9 mouse cellular contexts compared by ENCODE assay signal in the genomic region with DNA sequence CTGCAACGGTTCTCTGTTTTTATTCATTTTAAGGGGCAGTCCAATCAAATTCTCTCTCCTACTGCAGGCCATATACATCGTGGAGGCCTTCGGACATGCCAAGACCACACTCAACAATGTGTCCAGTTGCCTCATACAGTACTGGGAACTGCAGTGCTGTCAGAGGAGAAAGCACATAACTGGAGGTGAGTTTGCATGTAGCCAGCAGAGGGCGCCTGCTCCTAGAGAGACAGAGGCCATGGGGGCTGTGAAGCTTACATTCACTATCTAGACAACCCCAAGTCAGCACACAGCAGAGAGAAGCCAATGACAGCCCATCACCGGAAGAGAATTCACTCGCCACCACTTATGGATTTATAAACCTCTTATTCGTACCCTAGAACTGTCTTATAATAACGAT.
DNase-seq lines count a peak whose midpoint lies in the region; ATAC-seq lines count a peak whose summit lies in the region.
"Had no signal": no experiment of that assay in that cellular context is flagged by ENCODE, and none has a peak within 500 bp of the region (broad histone marks: within the 10 kb centered on the region; RNA-seq: fewer than 3 reads in every experiment).

No protein-coding gene starts in this region.

- H3K4me2 ChIP-seq in forebrain, embryonic 12.5 days: no peak overlapping the region
- no peak overlapping the region for H3K4me2 ChIP-seq in kidney, embryonic 15.5 days
- H3K4me2 ChIP-seq: limb, embryonic 12.5 days had no signal

- 42% methylated on average over 8 of the region's 8 CpGs for WGBS in forebrain, embryonic 12.5 days
- 33% methylated on average over 8 of the region's 8 CpGs for WGBS in kidney, embryonic 15.5 days

- 0 out of 2 replicates have a peak, but pooled peaks have one; percentile 39 for ATAC-seq in forebrain, embryonic 12.5 days (ENCODE audit: low FRiP score)
- ATAC-seq in kidney, embryonic 15.5 days (replicated peaks; ENCODE audit: low FRiP score): 0 out of 2 replicates have a peak, but pooled peaks have one; percentile 28

- H3K4me1 ChIP-seq in forebrain, embryonic 12.5 days: no peaks in the 10 kb centered on the region; the same call in 1 of the 2 replicates
- no peaks in the 10 kb centered on the region for H3K4me1 ChIP-seq in kidney, embryonic 15.5 days

- peak; percentile 37 to 49 for DNase-seq in cerebellum, adult 18-20 months
- DNase-seq in cerebellum, adult 11-12 months: no peak
- peak; percentile 79 for DNase-seq in 3T3-L1 (ENCODE audit: low read depth, low spot score)
- DNase-seq in adrenal gland, postnatal 36 days: peak; percentile 35 to 57
- peak; percentile 44 for DNase-seq in lung, postnatal 36 days
- peak; percentile 45 for DNase-seq in splenic B cell, adult 2 months (ENCODE audit: low read depth, low spot score)

- H3K9me3 ChIP-seq in forebrain, embryonic 12.5 days: no peaks in the 10 kb centered on the region
- no peaks in the 10 kb centered on the region for H3K9me3 ChIP-seq in kidney, embryonic 15.5 days (replicated peaks)
- H3K9me3 ChIP-seq: limb, embryonic 12.5 days had no signal

- H3K4me3 ChIP-seq in forebrain, embryonic 12.5 days (replicated peaks): no peak overlapping the region
- no peak overlapping the region for H3K4me3 ChIP-seq in kidney, embryonic 15.5 days (replicated peaks)
- H3K4me3 ChIP-seq: limb, embryonic 12.5 days had no signal

- no peak overlapping the region for H3K27ac ChIP-seq in forebrain, embryonic 12.5 days
- no peak overlapping the region for H3K27ac ChIP-seq in kidney, embryonic 15.5 days
- H3K27ac ChIP-seq: limb, embryonic 12.5 days had no signal

- H3K27me3 ChIP-seq in forebrain, embryonic 12.5 days: no peaks in the 10 kb centered on the region
- H3K27me3 ChIP-seq in kidney, embryonic 15.5 days: peaks cover 8% of the 10 kb centered on the region
- no peaks in the 10 kb centered on the region for H3K27me3 ChIP-seq in splenic B cell, adult 2 months (ENCODE audit: control insufficient read depth, insufficient read depth, low read length, poor library complexity, severe bottlenecking)

- no peak overlapping the region for H3K9ac ChIP-seq in forebrain, embryonic 12.5 days
- H3K9ac ChIP-seq in kidney, embryonic 15.5 days: no peak overlapping the region
- H3K9ac ChIP-seq: limb, embryonic 12.5 days had no signal

- H3K36me3 ChIP-seq in forebrain, embryonic 12.5 days (replicated peaks): no peaks in the 10 kb centered on the region
- no peaks in the 10 kb centered on the region for H3K36me3 ChIP-seq in kidney, embryonic 15.5 days
- no peaks in the 10 kb centered on the region for H3K36me3 ChIP-seq in splenic B cell, adult 2 months (ENCODE audit: control insufficient read depth, insufficient read depth, low read length, poor library complexity, severe bottlenecking)
- H3K36me3 ChIP-seq: limb, embryonic 12.5 days had no signal
